Mouse (Mus musculus) brain, embryonic 14.5 days (tissue): ENCODE data around the gene Purb.

Experiments
- CTCF ChIP-seq: fragments of 200-500 bp; IDR thresholded peaks from 2 replicates; pipeline ENCODE4 v1.5.1; 2012; ENCODE audit warnings: inconsistent platforms, mild to moderate bottlenecking, moderate library complexity, borderline replicate concordance; ENCODE audit not compliant: insufficient read depth, insufficient read length; ENCODE audit errors: extremely low read depth
- POLR2A ChIP-seq: fragments of 200-500 bp; IDR thresholded peaks from 2 replicates; pipeline ENCODE4 v1.6.1; 2012; ENCODE audit warnings: mild to moderate bottlenecking, inconsistent platforms, borderline replicate concordance; ENCODE audit not compliant: poor library complexity, insufficient read depth, insufficient read length, severe bottlenecking; ENCODE audit errors: extremely low read depth

- TF ChIP-seq POLR2A (no peak), CTCF (peak; percentile 65)
Observed at GRCm38 (mm10) chr11:6465122-6465521, 10.6 kb downstream of the Purb start.
